Mouse (Mus musculus): Measurements from ENCODE around the gene Adamts17. TPM values are rescaled to one million over a fixed set of nuclear protein-coding genes. Genes with fewer than 3 reads are reported as not detected.

The Adamts17 gene
- polyA plus RNA-seq, 1 experiment = 2.3 TPM

GRCm38 (mm10) chr7:67050424-67050823, 210.9 kb downstream of the Adamts17 start:
- no peak overlapping the region for H3K4me3 ChIP-seq (replicated peaks; ENCODE audit: control insufficient read depth, low read depth, low read length)
- TF ChIP-seq POLR2A (IDR thresholded peaks at IDR 0.05; ENCODE audit: borderline replicate concordance, control insufficient read depth, low read depth, low read length) (no peak), CTCF (IDR thresholded peaks at IDR 0.05; ENCODE audit: control insufficient read depth, insufficient read depth, low read length) (no peak)
- no peak overlapping the region for H3K27ac ChIP-seq (ENCODE audit: control insufficient read depth, insufficient read depth, low read depth, low read length, poor library complexity)
- H3K4me1 ChIP-seq (ENCODE audit: control insufficient read depth, insufficient read depth, low read length) = no peaks in the 10 kb centered on the region
- WGBS = 80% methylated on average over 3 of the region's 3 CpGs

DNA sequence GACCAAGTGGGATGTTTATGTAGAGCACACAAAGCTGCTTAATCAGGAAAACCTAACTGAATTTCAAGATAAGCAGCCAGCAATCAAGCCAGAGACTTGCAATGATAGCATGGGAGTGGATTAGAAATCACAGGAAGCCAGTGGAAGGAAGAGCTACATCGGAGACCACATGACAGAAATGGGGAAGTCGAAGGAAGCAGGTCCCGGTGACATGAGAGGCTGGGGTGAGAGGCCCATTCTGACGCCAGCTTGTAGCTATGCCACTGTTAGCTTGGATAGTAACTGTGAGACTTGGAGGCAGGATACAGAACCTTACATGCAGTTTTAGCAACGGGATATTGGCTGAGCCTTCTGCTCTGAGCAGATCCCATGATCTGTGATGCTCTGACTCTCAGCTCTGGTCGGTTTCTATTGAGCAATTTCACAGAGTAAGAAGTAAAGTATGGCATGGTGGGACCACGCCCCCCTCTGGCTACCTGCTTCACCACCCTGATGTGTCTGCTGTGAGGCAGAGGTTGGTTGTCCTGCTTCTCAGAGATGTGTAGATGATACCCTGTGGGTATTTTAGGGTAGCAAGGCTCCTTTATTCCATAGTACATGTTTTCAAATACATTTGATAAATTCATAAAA, 211.7 kb downstream of the Adamts17 start:
- H3K4me3 ChIP-seq (replicated peaks; ENCODE audit: control insufficient read depth, low read depth, low read length) = no peak overlapping the region
- no peaks in the 10 kb centered on the region for H3K4me1 ChIP-seq (ENCODE audit: control insufficient read depth, insufficient read depth, low read length)
- no peak overlapping the region for H3K27ac ChIP-seq (ENCODE audit: control insufficient read depth, insufficient read depth, low read depth, low read length, poor library complexity)
- WGBS = 8% methylated on average over 7 of the region's 7 CpGs
- no peak for TF ChIP-seq POLR2A (IDR thresholded peaks at IDR 0.05; ENCODE audit: borderline replicate concordance, control insufficient read depth, low read depth, low read length)
- no peak; the same call in 1 of the 2 replicates for TF ChIP-seq CTCF (IDR thresholded peaks at IDR 0.05; ENCODE audit: control insufficient read depth, insufficient read depth, low read length)

GRCm38 (mm10) chr7:67054876-67055275, 215.3 kb downstream of the Adamts17 start:
- TF ChIP-seq POLR2A (IDR thresholded peaks at IDR 0.05; ENCODE audit: borderline replicate concordance, control insufficient read depth, low read depth, low read length) = no peak
- no peak for TF ChIP-seq CTCF (IDR thresholded peaks at IDR 0.05; ENCODE audit: control insufficient read depth, insufficient read depth, low read length)
- Histone ChIP-seq H3K4me1 (ENCODE audit: control insufficient read depth, insufficient read depth, low read length) (no peaks in the 10 kb centered on the region), H3K27ac (ENCODE audit: control insufficient read depth, insufficient read depth, low read depth, low read length, poor library complexity) (no peak overlapping the region), H3K4me3 (replicated peaks; ENCODE audit: control insufficient read depth, low read depth, low read length) (no peak overlapping the region)
- 80% methylated on average over 3 of the region's 3 CpGs for WGBS

GRCm38 (mm10) chr7:67055510-67055909, 216.0 kb downstream of the Adamts17 start:
- Histone ChIP-seq H3K4me3 (replicated peaks; ENCODE audit: control insufficient read depth, low read depth, low read length) (no peak overlapping the region), H3K4me1 (ENCODE audit: control insufficient read depth, insufficient read depth, low read length) (no peaks in the 10 kb centered on the region), H3K27ac (ENCODE audit: control insufficient read depth, insufficient read depth, low read depth, low read length, poor library complexity) (no peak overlapping the region)
- 76% methylated on average over 3 of the region's 3 CpGs for WGBS
- TF ChIP-seq POLR2A (IDR thresholded peaks at IDR 0.05; ENCODE audit: borderline replicate concordance, control insufficient read depth, low read depth, low read length) (no peak), CTCF (IDR thresholded peaks at IDR 0.05; ENCODE audit: control insufficient read depth, insufficient read depth, low read length) (no peak)

GRCm38 (mm10) chr7:67061756-67062155, 222.2 kb downstream of the Adamts17 start:
- Histone ChIP-seq H3K4me3 (replicated peaks; ENCODE audit: control insufficient read depth, low read depth, low read length) (no peak overlapping the region), H3K27ac (ENCODE audit: control insufficient read depth, insufficient read depth, low read depth, low read length, poor library complexity) (no peak overlapping the region), H3K4me1 (ENCODE audit: control insufficient read depth, insufficient read depth, low read length) (no peaks in the 10 kb centered on the region)
- no peak for TF ChIP-seq POLR2A (IDR thresholded peaks at IDR 0.05; ENCODE audit: borderline replicate concordance, control insufficient read depth, low read depth, low read length)
- TF ChIP-seq CTCF (IDR thresholded peaks at IDR 0.05; ENCODE audit: control insufficient read depth, insufficient read depth, low read length) = no peak; the same call in 1 of the 2 replicates
- WGBS = 77% methylated on average over 9 of the region's 9 CpGs

DNA sequence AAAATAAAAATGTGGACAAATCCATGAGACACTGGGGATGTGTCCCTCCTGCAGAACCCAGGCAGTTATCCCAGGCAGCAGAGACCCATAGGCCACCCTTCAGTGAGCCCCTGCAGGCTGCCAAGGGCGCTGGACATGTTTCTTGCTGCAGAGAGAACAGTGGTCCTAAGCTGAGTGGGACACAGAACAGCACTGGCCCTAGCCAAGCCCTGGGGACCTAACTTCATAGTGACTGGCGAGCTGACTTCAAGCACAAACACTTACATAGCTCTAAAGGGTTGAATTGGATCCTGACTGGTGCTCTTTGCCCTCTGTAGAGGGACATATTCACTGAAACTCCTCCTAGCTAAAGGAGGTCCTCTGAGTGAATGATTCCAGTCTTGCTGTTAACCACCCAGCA, 223.0 kb downstream of the Adamts17 start:
- H3K4me1 ChIP-seq (ENCODE audit: control insufficient read depth, insufficient read depth, low read length) = no peaks in the 10 kb centered on the region
- WGBS = 76% methylated on average over 2 of the region's 2 CpGs
- no peak for TF ChIP-seq POLR2A (IDR thresholded peaks at IDR 0.05; ENCODE audit: borderline replicate concordance, control insufficient read depth, low read depth, low read length)
- no peak for TF ChIP-seq CTCF (IDR thresholded peaks at IDR 0.05; ENCODE audit: control insufficient read depth, insufficient read depth, low read length)
- H3K27ac ChIP-seq (ENCODE audit: control insufficient read depth, insufficient read depth, low read depth, low read length, poor library complexity) = no peak overlapping the region
- H3K4me3 ChIP-seq (replicated peaks; ENCODE audit: control insufficient read depth, low read depth, low read length) = no peak overlapping the region

- Histone ChIP-seq H3K27ac (ENCODE audit: control insufficient read depth, insufficient read depth, low read depth, low read length, poor library complexity) (no peak overlapping the region), H3K4me3 (replicated peaks; ENCODE audit: control insufficient read depth, low read depth, low read length) (no peak overlapping the region), H3K4me1 (ENCODE audit: control insufficient read depth, insufficient read depth, low read length) (no peaks in the 10 kb centered on the region)
- 85% methylated on average over 10 of the region's 10 CpGs for WGBS
- TF ChIP-seq CTCF (IDR thresholded peaks at IDR 0.05; ENCODE audit: control insufficient read depth, insufficient read depth, low read length) (no peak), POLR2A (IDR thresholded peaks at IDR 0.05; ENCODE audit: borderline replicate concordance, control insufficient read depth, low read depth, low read length) (no peak)
Measured at GRCm38 (mm10) chr7:67064627-67065305, 225.2 kb downstream of the Adamts17 start.

DNA sequence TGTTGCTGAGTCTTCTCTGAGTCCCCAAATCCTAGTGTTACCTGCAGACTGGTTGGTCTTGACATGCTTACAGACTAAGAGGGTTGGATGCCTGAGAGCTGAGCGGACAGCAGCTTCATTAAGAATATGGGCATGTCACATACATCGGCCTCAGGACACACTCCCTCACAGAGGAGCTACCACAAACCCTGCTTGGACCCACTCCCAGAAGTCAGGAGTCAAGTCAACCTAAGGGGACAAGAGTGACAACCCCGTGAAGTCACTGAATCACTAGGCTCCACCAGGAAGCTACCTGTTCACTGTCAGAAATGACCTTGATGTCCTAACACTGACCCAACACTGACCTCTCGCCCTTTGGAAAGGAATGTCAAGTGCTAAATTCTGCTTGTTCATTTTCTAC, 226.1 kb downstream of the Adamts17 start:
- Histone ChIP-seq H3K4me3 (replicated peaks; ENCODE audit: control insufficient read depth, low read depth, low read length) (no peak overlapping the region), H3K4me1 (ENCODE audit: control insufficient read depth, insufficient read depth, low read length) (no peaks in the 10 kb centered on the region), H3K27ac (ENCODE audit: control insufficient read depth, insufficient read depth, low read depth, low read length, poor library complexity) (no peak overlapping the region)
- WGBS = 77% methylated on average over 4 of the region's 4 CpGs
- no peak for TF ChIP-seq CTCF (IDR thresholded peaks at IDR 0.05; ENCODE audit: control insufficient read depth, insufficient read depth, low read length)
- no peak for TF ChIP-seq POLR2A (IDR thresholded peaks at IDR 0.05; ENCODE audit: borderline replicate concordance, control insufficient read depth, low read depth, low read length)

Data from bone marrow, adult 2 months (tissue).